Mouse (Mus musculus) heart, adult 11 months (tissue): ENCODE data around the gene Atf7ip.
"Not testable (repeated sequence)": the region's sequence is repeated elsewhere in the genome, so short reads cannot be mapped to it uniquely, and the experiment has no call there.

Source experiments
- DNase-seq: peaks from one replicate; pipeline ENCODE4 v3.0.0; 2022

Atf7ip gene

DNA sequence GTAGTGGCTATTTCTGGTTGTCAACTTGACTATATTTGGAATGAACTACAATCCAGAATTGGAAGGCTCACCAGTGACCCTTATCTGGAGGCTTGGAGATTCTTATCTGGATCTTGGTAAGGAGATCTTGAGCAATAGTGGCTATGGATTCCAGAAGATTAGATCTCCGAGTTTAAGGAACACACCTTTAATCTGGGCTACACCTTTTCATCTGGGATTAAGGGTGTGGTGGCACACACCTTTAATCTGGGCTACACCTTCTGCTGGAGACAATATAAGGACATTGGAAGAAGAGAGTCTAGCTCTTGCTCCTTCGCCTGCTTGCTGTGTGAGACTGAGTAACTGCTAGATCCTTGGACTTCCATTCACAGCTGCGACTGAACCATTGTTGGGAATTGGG is at the start of gene Atf7ip:
Gene Atf7ip (plus strand): TSS at position 301 of the 400 bp plus-strand sequence.
- not testable (repeated sequence) for DNase-seq

DNA sequence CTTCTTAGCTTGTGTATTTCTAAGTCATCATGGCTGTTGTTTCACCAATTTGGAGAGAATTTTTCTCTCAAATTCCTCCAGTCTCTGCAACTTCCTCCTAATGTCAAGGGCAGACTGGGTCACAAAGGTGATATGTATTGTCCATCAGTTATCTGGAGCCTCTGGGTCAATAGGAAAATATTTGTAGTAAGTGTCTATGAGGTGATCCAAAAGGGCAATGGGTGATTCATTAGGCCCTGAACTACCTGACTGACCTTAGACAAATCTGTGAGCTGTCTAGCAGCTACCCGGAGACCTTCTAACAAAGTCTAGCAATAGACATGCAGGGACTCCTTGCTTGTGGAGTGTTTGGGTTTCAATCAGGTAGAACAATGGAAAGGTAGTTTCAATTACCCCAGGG is 49.7 kb upstream of the Atf7ip start:
- peak; percentile 16 for DNase-seq

DNA sequence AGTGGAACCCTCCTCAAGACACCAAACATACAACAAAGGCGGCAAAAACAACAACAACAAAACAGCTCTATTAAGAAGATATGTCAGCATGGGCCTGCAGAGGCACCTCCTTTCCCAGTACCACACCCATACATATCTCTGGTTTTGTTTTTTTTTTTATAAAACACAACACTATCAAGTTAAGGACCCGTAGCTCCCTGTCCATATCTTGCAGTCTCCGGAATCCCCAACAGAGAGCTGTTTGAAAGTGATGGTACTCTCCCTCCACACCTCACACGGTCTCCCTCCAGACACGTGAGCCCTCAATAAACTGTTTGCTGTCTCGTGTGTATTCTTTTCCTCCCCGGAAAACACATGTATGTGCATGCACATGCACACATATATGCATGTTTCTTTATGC is 46.8 kb upstream of the Atf7ip start:
- DNase-seq = peak; percentile 17

DNA sequence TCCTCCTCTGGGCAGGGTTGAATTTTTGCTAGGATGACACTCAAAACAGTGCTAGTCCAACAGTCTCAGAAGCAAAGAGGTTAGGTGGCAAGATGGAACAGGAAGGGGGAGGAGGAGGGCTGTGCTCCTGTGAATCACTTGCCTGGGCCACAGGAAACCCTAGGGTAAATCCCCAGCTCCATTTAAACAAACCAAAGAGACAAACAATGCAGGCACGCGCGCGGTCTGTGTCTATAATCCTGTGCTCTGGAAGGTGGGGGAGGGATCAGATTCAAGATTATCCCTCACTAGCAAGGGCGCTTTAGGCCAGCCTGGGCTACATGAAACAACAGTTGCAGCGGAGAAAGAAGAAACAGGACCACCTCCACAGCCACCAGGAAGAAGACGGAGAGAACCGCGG is 42.5 kb upstream of the Atf7ip start:
- DNase-seq = peak; percentile 87

DNA sequence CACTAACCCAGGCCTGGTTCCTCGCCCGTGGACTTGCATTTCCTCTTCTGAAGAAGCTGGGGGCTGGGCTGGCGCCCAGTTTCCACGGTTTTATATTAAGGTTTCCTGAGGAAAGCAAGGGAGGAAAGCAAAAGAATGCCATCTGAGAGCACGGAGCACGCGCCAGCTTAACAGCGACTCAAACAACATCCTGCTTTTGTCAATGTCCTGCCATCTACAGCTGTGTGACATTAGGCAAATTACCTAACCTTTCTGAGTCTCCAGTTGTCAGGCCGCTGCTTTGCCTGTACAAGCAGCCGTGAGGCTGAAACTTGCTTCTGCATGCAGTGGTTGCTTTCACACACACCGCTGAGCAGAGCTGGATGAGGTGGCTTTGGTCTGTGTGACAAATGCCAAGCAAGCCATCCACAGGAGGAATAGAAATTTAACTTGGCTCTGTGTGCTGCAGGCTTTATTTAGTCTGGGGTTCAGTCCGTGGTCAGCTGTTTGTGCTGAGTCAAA is 41.8 kb upstream of the Atf7ip start:
- peak; percentile 97 for DNase-seq

DNA sequence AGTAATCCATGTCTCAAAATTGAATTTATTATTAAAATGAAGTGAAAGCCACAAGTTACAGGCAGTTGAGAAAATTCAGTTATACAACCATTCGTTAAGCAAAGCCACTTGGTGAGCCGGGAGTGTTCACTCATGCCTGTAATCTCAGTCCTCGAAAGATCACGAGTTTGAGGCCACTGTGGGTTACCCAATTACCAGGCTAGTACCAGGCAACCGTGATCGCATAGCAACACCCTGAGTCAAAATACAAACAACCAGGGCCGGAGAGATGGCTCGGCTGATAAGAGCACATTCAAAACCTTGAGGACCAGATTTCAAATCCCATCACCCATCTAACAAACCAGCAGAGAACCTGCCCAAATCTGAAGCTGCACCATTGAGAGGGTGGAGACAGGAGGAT is 40.9 kb upstream of the Atf7ip start:
- no peak for DNase-seq

DNA sequence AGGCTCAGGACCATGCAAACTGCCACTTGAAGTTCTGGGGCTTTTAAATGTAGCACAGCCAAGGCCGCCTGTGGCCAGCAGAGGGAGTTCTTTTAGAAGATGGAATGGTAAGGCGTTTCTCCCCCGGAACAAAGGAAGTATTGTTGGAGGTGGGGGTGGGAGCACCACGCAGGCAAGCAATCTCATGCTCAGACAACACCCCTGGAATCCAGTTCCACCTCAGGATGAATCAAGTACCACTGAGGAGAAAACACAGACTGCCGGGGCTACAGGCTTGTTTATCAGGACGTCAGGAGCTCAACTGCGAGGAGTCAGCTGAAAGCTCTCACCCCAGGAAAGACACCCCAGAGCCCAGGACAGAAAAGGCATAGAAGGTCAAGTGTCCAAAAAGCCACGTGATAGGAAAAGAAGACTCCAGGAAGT is 40.0 kb upstream of the Atf7ip start:
- DNase-seq = peak; percentile 96

DNA sequence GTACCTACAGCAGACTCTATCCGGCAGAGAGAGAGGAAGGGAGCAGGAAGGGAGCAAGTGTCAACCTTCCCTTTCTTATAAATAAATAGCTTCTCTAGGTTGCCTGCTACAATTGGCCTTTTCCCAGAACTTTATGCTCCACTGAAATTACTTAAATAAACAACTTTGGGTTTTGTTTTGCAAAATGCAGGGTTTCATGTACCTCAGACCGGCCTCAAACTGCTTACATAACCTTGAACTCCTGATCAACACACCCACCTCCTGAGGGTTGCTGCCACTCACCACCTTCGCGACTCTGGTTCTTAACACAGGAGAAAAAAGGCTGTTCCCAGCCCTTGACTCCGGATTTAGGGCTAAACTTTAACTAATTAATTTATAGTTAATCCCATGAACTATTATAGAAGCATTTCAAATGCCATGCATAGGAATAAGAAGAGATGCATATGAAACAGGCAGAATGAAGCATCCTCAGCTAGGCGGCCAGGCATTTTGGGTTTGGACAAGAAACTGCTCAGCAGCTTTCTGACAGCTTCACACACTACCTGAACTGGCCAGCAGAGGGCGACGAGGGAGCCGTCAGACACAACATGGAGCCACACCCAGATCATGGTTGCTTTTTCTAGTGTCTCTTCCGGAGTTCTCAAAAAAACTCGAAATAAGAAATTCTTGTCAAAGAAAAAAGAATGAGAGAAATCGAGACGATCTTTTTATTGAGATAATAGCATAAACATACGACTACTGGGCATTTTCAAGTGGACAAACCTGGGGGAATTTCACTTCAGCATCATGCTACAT is 38.8 kb upstream of the Atf7ip start:
- peak; percentile 97 for DNase-seq

DNA sequence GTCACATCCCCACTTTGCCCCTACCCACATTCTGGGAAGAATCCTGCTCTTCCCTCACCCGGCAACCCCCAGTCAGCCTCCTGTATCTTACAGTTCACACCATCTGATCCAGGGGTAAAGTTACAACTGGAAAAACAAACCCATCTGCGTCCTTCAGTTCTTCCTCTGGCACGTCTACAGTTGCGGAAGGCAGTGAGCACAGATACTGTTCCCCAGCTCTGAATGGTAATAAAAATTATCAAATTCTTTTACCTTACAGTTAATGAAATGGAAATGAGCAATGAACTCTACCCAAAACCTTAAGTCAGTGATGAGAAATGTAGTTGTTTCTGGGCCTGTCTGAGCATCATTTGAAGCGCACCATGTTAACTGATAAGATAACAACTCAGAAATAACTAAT is 38.1 kb upstream of the Atf7ip start:
- DNase-seq = peak; percentile 89

DNA sequence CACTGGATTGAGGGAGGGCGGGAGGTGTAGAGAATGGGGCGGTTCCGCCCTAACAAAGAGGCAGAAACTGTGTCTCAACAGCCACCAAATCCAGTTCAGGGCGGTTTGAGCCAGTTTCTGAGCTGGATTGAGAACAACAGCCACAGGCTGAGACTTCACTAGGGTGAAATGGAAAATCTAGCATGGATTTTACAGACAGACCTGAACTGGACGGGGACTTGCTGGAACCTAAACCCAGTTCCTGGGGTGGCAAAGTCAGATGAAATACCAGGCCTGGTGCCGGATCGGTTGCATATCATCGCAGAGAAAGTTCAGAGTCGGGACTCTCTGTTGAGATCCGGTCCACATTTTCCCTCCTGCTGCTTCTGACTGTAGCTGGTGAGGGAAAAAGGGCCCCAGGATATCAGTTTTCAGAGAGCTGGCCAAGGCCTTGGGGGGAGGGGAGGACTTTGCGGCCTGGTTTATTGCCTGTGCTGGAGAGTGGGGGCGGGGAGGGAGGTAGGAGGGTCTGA is 37.5 kb upstream of the Atf7ip start:
- peak; percentile 99 for DNase-seq

DNA sequence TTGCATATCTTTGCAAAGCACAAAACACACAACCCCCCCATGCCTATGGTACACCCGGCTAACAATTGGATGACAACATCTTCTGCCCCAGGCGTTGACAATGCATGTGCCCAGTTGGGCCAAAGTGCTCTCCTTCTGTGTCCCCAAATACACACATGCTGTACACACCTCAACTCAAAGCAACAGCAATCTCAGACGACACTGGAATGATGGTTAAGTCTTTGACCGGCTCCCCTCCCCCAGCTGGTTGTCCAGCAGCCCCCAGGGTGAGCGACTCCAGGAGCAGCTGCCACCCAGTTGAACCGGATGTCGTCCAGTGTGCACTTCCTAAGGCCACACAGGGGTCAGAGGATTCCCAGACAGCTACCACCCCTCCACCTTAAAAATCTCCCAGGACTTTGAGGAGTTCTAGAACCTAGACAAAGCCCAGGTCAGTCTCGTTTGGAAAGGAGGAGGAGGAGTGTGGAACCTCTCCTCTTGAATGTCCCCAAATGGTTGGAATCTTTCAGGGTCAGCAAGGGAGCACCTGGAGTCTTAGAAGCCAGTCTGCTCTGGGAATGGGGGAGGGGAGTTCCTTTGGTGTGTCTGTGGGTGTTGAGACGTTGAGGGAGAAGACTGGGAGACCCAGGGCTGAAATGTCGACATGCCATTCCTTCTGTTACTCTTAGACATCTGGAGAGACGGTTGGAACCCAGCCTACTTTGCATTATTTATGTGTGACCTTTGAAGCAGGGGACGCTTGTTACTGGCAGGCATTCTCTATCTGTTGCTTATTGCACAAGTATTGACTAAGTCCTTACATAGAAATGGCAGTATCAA is 36.8 kb upstream of the Atf7ip start:
- DNase-seq = peak; percentile 92

DNA sequence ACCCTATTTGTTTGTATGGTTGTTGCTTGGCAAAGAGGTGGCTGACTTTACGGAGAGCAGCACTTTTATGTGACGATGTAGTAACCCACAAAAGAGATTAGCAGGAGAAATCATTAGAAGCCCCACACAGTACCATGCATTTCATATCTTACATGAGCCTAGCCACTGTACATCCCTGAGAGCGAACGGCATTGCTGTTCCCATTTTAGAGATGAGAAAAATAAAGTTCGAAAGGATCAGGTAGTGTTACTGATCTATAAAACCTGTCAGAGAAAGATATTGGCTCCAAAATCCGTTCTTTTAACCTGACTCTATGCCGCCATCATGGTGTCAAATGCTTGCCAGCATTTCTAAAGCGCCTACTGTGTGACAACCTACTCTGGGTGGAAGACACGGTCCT is 36.2 kb upstream of the Atf7ip start:
- no peak for DNase-seq

DNA sequence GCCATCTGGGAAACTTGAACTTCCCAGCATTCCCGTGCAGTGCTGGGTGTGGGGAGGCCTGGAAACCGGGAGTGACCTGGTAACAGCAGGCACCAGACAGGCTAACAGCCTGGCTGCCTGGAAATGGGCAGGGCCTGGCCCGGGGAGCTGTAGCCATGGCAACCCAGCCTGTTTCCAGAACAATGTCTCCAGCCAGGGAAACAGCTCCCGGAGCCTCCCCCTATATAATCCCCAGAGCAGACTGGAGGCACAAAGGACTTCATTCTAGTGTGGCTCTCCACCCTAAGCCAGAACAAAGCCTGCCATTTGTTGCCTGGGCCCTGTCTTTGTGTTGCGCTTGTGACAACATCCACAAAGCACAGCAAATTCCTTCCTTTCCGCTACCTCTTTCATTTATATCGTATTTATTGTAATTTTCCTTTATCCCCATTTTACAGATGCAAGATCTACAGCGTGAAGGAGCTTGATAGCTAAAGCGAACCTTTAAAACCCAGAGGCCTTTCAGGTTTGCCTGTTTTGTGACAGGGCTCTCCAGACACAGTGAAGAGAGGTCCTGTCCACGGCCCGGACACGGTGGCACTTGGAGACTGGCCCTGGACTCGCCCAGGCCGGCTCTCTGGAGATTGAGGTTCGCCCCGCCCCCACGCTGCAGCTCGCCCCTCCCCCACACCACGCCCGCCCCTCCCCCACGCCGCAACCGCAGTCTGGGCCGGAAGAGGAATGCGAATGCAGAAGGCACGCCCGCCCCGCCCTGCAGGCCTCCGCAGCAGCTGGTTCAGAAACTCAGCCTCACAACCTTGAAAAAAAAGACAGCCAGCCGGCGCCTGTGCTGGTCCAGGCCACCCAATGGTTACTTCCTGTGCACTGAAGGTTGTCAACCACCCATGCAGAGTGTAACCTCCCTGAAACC is 35.4 kb upstream of the Atf7ip start:
- peak; percentile 99 for DNase-seq

DNA sequence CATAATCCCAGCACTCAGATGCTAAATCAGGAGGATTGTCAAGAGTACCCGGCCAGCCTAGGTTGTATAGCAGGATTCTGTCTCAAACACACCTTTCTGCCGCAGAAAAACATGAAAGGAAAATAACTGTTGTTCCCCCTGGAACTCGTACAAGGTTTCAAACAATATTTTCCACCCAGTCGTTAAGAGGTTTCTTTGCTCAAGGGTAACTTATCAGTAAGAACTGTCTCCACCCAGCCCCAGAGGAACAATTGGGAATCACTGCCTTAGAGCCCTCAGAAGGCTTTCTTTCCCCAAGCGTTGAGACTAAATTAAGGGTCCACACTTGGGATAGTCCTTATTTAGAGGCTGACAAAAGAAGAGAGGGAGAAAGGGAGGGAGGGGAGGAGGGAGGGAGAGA is 34.4 kb upstream of the Atf7ip start:
- peak; percentile 88 for DNase-seq

DNA sequence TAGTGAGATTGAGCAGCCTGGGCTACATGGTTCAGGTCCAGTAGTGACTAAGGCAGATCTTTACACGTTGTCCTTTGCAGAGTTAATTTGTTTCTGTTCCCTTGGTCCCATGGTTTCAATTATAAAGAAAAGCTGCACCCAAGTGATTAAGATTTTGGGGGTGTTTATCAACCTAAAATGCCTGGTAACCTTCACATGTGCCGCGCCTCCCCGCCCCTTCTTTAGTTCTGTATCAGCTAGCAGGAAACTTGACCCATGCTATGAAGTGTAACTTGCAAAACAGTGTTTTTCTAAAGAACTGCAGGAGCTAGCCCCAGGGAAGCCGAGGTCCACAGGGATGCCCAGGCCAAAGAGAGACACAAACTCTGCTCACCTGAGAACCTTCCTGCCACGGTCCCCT is 33.2 kb upstream of the Atf7ip start:
- peak; percentile 78 for DNase-seq

DNA sequence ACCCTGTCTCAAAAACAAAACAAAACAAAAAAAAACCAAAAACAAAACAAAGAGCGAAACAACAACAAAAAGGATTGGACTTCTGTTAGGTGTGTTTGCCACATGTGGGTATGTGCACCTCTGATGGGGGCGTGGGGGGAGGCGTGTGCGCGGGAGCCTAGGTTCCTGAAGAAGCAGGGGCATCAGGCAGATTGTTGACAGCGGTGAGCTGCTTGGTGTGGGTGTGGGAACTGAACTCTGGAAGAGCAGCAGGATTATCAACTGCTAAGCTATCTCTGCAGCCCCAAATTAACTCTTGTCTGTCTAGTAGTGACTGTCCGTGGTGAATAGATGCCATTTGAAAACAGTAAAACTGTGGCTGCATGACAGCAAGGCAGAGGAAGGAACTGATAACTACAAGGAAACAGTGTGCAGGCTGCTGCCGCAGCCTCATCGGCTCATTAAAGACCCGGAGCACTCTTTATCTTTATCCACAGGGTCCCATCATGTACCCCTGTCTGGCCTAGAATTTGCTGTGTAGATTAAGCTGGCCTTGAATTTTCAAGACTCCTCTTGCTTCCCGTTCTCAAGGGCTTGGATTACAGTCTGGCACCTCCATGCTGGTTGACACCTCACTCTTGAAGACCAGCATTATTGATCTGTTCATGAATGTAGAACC is 32.4 kb upstream of the Atf7ip start:
- peak; percentile 41 for DNase-seq

DNA sequence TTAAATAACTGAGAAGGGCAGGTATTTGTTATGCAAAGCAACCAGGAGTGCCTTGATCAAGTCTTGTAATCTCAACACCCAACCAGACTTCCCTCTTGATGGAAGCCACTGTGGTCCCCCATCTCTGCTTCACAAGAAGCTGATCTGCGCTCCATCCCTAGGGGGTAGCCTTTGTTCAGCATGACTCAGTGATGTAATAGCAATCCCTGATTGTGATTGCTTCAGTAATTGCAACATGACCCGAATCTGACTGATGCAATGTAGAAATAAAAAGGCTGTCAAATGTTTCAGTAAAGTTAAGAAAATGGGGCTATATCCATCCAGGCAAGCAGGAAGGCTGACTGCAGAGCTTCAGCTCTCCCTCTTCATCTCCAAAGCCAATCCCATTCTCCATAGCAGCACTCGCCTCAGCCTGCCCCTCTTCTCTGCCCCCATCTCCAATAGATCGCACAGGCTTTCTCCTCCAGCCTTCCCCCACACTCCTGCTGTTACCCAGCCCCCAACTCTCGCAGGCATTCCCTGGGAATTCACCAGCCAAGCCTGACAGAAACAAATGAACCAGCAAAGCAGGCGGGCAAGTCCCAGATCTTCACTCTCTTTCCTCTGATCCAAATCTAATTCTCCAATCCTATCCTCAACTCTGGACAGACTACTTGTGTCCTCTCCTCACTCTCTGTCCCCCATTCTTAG is 30.7 kb upstream of the Atf7ip start:
- DNase-seq = peak; percentile 85

DNA sequence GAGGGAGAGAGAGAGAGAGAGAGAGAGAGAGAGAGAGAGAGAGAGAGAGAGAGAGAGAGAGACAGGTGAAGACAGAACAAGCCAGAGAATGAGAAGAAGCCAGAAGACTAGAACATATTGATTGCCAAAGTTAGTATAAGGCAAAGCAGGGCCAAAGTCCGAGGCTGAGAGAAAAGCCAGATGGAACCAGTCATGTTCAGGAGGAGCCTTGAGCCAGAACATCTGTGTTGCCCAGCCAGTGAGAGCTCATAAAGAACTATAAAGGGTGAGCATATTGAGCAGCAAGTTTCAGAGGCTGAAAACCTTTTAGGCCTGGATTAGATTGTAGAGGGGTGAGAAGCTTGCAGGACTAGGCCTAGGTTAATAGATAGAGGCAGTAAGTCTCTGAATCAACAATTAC is 28.1 kb upstream of the Atf7ip start:
- DNase-seq = peak; percentile 89

DNA sequence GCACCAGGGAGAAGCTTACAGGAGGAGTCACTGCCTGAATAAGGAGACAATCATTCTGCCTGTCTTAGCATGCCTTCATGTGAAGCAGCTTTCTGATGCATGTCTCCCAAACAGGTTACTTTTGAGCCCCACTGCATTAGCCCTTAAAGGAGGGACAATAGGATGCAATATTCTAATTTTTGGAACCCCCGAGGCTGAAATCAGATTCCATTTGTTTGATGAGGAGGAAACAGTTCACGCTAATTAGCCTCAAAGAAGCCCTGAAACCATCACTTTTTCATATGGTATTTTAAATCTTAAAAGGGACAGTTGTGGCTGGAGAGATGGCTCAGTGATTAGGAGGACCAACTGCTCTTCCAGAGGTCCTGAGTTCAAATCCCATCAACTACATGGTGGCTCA is 22.4 kb upstream of the Atf7ip start:
- no peak for DNase-seq

DNA sequence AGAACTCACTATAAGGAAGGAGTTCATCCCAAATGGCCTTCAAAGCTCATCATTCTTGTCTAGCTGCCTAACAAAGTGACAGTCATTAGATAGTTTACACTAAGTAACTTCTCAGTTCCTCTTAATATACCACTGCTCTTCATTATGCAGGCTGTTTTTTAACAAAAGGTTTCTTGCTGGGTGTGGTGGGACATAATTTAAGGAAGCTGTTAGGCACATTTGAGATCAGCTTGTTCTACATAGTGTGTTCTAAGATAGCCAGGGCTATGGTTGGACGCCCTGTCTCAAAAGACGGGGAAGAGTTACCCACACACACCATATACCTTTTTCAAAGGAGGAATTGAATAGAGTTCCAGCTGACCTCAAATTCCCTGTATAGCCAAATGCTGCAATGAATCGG is 21.9 kb upstream of the Atf7ip start:
- no peak for DNase-seq

DNA sequence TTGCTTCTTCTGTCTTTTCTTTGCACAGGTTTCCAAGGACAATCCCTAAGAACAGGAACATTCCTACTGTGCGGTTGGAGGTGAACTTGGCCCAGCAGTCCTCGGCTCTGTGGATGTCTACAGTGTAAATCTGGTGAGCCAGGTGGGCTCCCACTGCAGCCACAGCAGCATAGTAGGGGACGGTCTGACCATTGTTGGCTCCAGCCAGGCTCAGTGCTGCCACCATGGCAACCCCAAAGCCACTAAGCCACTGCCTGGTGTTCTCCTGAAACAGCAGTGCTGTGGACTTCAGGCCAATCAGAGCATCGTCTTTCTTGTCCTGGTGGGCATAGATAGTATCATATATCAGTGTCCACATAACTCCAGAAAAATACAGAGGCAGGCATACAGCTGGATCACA is 19.8 kb upstream of the Atf7ip start:
- DNase-seq = no peak
